Mouse (Mus musculus): ENCODE results near the gene Cmtm6. TPM values are rescaled to one million over a fixed set of nuclear protein-coding genes. Genes with fewer than 3 reads are reported as not detected.

Gene Cmtm6
- polyA plus RNA-seq, 1 experiment from 2014 or later = 19.2 TPM

DNA sequence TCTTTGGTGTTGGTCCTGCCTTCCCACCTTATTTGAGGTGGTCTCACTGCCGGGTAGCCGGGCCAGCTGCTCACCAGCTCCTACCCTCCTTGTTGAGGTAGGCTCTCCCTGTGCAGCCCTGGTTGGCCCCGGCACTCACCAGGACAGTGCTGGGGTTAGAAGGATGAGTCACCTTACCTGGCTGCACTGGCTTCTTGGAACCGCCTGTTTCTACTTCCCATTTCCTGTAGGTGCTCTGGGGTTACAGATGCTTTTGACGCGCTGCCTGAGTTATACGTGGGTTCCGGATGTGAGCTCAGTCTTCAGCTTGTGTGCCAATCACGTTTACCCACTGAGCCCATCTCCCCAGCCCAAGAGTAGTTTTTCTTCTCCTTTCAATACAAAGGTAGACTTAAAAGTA is 9.4 kb downstream of the Cmtm6 start:
- ATAC-seq (ENCODE audit: low FRiP score, low TSS enrichment) = no peak
- WGBS = 93% methylated on average over 9 of the region's 9 CpGs
- Histone ChIP-seq H3K27ac (replicated peaks; ENCODE audit: low read depth, low read length) (no peak overlapping the region), H3K4me2 (ENCODE audit: low read length) (no peak overlapping the region), H3K9ac (replicated peaks; ENCODE audit: low read length) (no peak overlapping the region), H3K4me3 (replicated peaks; ENCODE audit: low read depth, low read length) (no peak overlapping the region), H3K36me3 (ENCODE audit: control insufficient read depth, insufficient read depth, low read length) (no peaks in the 10 kb centered on the region), H3K27me3 (ENCODE audit: control insufficient read depth, insufficient read depth, low read length) (no peaks in the 10 kb centered on the region), H3K4me1 (ENCODE audit: control insufficient read depth, insufficient read depth, low read length) (no peaks in the 10 kb centered on the region), H3K9me3 (ENCODE audit: control insufficient read depth, low read length) (no peaks in the 10 kb centered on the region)
- DNase-seq = no peak

DNA sequence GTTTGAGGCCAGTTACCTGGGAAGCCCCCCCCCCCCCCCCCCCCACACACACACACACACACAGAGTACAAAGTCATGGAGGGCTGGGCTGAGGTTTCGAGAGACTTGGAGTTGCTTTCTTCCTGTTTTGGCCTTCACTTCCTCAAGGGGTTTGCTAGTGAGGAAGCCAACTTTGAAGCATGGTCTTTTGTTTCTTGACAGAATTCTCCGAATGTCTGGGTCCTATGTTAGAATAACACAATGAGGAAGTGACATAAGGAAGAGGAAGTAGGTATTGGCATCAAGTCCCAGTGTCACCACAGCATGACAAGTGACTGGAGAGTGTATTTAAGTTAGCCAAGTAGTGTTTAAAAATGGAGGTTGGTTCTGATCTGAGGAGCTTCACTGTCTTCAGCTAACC is 11.8 kb downstream of the Cmtm6 start:
- H3K4me1 ChIP-seq (ENCODE audit: control insufficient read depth, insufficient read depth, low read length) = no peaks in the 10 kb centered on the region
- no peaks in the 10 kb centered on the region for H3K27me3 ChIP-seq (ENCODE audit: control insufficient read depth, insufficient read depth, low read length)
- no peak overlapping the region for H3K9ac ChIP-seq (replicated peaks; ENCODE audit: low read length)
- peaks cover 10% of the 10 kb centered on the region; the same call in 1 of the 2 replicates for H3K36me3 ChIP-seq (ENCODE audit: control insufficient read depth, insufficient read depth, low read length)
- no peaks in the 10 kb centered on the region for H3K9me3 ChIP-seq (ENCODE audit: control insufficient read depth, low read length)
- WGBS = 91% methylated on average over 2 of the region's 2 CpGs
- DNase-seq (no peak), ATAC-seq (ENCODE audit: low FRiP score, low TSS enrichment) (no peak)
- H3K4me2 ChIP-seq (ENCODE audit: low read length) = no peak overlapping the region
- H3K27ac ChIP-seq (replicated peaks; ENCODE audit: low read depth, low read length) = no peak overlapping the region
- no peak overlapping the region for H3K4me3 ChIP-seq (replicated peaks; ENCODE audit: low read depth, low read length)

DNA sequence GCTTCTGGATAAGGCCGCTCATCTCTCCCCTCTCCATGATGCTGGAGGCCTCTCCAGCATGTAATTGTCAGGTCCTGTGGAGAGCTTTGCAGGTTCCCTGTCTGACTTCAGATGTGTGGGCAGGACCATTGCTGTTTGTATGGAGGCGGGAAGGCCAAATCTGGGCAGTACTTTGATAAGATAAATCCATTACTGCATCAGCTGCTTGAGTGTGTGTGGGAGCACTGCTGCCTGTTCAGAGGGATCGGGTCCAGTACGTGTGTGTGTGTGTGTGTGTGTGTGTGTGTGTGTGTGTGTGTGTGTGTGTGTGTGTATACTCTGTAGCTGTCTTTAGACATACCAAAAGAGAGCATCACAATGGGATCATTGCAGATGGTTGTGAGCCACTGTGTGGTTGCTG is 14.2 kb downstream of the Cmtm6 start:
- no peak for DNase-seq
- WGBS = 92% methylated on average over 4 of the region's 4 CpGs

DNA sequence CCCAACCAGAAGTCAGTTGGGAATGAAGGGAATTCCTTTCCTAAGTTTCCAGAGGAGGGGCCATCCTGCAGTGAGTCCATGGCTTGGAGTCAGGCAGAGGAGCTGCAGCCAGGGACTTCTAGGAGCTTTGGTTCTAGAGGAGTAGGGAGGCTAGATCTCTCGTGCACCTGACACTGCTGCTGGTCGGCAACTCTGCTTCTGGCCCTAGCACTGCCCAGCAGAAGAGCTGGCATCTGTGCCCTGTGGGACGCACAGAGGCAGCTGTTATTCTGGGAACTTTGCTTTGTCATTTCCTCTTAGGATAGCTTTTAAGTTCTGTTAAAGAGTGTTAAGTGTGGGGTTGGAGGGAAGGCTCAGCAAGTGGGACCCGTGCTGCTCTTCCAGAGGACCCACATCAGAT is 14.7 kb downstream of the Cmtm6 start:
- H3K4me3 ChIP-seq (replicated peaks; ENCODE audit: low read depth, low read length) = no peak overlapping the region
- H3K9me3 ChIP-seq (ENCODE audit: control insufficient read depth, low read length) = no peaks in the 10 kb centered on the region
- H3K27me3 ChIP-seq (ENCODE audit: control insufficient read depth, insufficient read depth, low read length) = no peaks in the 10 kb centered on the region
- H3K9ac ChIP-seq (replicated peaks; ENCODE audit: low read length) = no peak overlapping the region
- ATAC-seq (ENCODE audit: low FRiP score, low TSS enrichment) (no peak), DNase-seq (no peak)
- no peak overlapping the region for H3K4me2 ChIP-seq (ENCODE audit: low read length)
- WGBS = 85% methylated on average over 4 of the region's 4 CpGs
- no peak overlapping the region for H3K27ac ChIP-seq (replicated peaks; ENCODE audit: low read depth, low read length)
- peaks cover 21% of the 10 kb centered on the region; the same call in 1 of the 2 replicates for H3K36me3 ChIP-seq (ENCODE audit: control insufficient read depth, insufficient read depth, low read length)
- H3K4me1 ChIP-seq (ENCODE audit: control insufficient read depth, insufficient read depth, low read length) = no peaks in the 10 kb centered on the region

More for the DNA sequence above, 14.2 kb downstream of the Cmtm6 start:
- no peak overlapping the region for H3K27ac ChIP-seq (replicated peaks; ENCODE audit: low read depth, low read length)
- H3K9me3 ChIP-seq (ENCODE audit: control insufficient read depth, low read length) = no peaks in the 10 kb centered on the region
- no peaks in the 10 kb centered on the region for H3K27me3 ChIP-seq (ENCODE audit: control insufficient read depth, insufficient read depth, low read length)
- H3K36me3 ChIP-seq (ENCODE audit: control insufficient read depth, insufficient read depth, low read length) = peaks cover 21% of the 10 kb centered on the region; the same call in 1 of the 2 replicates
- H3K9ac ChIP-seq (replicated peaks; ENCODE audit: low read length) = no peak overlapping the region
- ATAC-seq (ENCODE audit: low FRiP score, low TSS enrichment) = no peak
- H3K4me1 ChIP-seq (ENCODE audit: control insufficient read depth, insufficient read depth, low read length) = no peaks in the 10 kb centered on the region
- H3K4me2 ChIP-seq (ENCODE audit: low read length) = no peak overlapping the region
- H3K4me3 ChIP-seq (replicated peaks; ENCODE audit: low read depth, low read length) = no peak overlapping the region

DNA sequence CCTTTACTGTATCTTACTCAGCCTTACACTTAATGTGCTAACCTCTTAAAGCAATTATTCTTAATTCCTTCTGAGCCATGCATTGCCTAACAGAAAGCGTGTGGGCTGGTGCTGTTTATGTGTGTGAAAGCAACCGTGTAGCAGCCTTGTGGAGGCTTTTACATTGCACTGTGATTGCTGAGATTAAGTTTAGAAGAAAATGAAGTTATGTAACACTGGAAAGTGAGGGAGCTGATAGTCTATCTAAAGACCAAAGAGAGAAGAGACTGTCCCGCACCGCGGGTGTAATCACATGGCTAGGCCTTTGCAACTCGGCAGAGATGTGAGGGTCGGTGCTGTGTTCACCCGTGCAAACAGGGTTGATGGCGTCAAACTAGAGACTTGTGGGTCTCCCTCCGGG is 16.1 kb downstream of the Cmtm6 start:
- WGBS = 88% methylated on average over 10 of the region's 10 CpGs
- Histone ChIP-seq H3K9me3 (ENCODE audit: control insufficient read depth, low read length) (no peaks in the 10 kb centered on the region), H3K9ac (replicated peaks; ENCODE audit: low read length) (no peak overlapping the region), H3K36me3 (ENCODE audit: control insufficient read depth, insufficient read depth, low read length) (peaks cover 21% of the 10 kb centered on the region; the same call in 1 of the 2 replicates), H3K4me2 (ENCODE audit: low read length) (no peak overlapping the region), H3K4me3 (replicated peaks; ENCODE audit: low read depth, low read length) (no peak overlapping the region), H3K4me1 (ENCODE audit: control insufficient read depth, insufficient read depth, low read length) (no peaks in the 10 kb centered on the region), H3K27ac (replicated peaks; ENCODE audit: low read depth, low read length) (no peak overlapping the region), H3K27me3 (ENCODE audit: control insufficient read depth, insufficient read depth, low read length) (no peaks in the 10 kb centered on the region)
- ATAC-seq (ENCODE audit: low FRiP score, low TSS enrichment) (no peak), DNase-seq (no peak)

DNA sequence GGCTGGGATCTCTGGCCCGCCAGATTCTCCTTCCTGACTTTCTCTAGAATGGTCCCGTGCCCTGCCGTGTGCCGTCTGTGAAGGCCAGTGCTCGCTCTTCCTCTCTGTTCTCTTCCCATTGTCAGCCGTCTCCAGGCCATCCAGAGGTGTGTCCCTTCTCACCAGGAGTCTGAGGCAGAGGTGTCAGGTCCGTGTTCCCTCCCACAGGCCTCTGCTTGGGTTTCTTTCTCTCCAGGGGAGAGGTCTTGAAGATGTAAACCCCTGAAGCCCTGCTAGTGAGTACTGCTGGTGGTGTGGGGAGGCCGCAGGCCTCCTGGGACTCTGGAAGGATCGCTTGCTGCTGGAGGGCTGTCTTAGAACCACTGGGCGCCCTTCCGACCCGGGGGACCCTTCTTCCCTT is 16.6 kb downstream of the Cmtm6 start:
- DNase-seq = no peak
- no peak overlapping the region for H3K4me3 ChIP-seq (replicated peaks; ENCODE audit: low read depth, low read length)
- no peak for ATAC-seq (ENCODE audit: low FRiP score, low TSS enrichment)
- H3K27me3 ChIP-seq (ENCODE audit: control insufficient read depth, insufficient read depth, low read length) = no peaks in the 10 kb centered on the region
- no peak overlapping the region for H3K9ac ChIP-seq (replicated peaks; ENCODE audit: low read length)
- 81% methylated on average over 12 of the region's 12 CpGs for WGBS
- no peak overlapping the region for H3K27ac ChIP-seq (replicated peaks; ENCODE audit: low read depth, low read length)
- no peaks in the 10 kb centered on the region for H3K9me3 ChIP-seq (ENCODE audit: control insufficient read depth, low read length)
- H3K4me1 ChIP-seq (ENCODE audit: control insufficient read depth, insufficient read depth, low read length) = no peaks in the 10 kb centered on the region
- peaks cover 21% of the 10 kb centered on the region; the same call in 1 of the 2 replicates for H3K36me3 ChIP-seq (ENCODE audit: control insufficient read depth, insufficient read depth, low read length)
- H3K4me2 ChIP-seq (ENCODE audit: low read length) = no peak overlapping the region

DNA sequence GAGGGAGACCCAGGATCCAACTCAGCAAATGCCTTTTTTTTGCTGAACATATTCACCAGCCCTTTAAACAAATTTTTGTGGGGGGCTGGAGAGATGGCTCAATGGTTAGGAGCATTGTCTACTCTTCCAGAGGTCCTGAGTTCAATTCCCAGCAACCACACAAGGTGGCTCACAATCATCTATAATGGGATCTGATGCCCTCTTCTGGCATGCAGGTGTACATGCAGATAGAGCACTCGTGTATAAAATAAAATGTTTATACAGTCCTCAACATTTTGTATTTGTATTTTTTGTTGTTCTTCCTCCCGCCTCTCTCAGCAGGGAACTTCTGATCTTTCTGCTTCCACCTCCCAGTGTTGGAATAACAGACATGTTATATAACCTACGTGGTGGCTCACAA is 20.7 kb downstream of the Cmtm6 start:
- Histone ChIP-seq H3K9ac (replicated peaks; ENCODE audit: low read length) (no peak overlapping the region), H3K4me1 (ENCODE audit: control insufficient read depth, insufficient read depth, low read length) (no peaks in the 10 kb centered on the region), H3K9me3 (ENCODE audit: control insufficient read depth, low read length) (no peaks in the 10 kb centered on the region), H3K4me2 (ENCODE audit: low read length) (no peak overlapping the region), H3K27ac (replicated peaks; ENCODE audit: low read depth, low read length) (no peak overlapping the region), H3K27me3 (ENCODE audit: control insufficient read depth, insufficient read depth, low read length) (no peaks in the 10 kb centered on the region), H3K36me3 (ENCODE audit: control insufficient read depth, insufficient read depth, low read length) (peaks cover 18% of the 10 kb centered on the region; the same call in 1 of the 2 replicates), H3K4me3 (replicated peaks; ENCODE audit: low read depth, low read length) (no peak overlapping the region)
- WGBS = 85% methylated on average over 3 of the region's 3 CpGs
- no peak for DNase-seq
- ATAC-seq (ENCODE audit: low FRiP score, low TSS enrichment) = no peak

DNA sequence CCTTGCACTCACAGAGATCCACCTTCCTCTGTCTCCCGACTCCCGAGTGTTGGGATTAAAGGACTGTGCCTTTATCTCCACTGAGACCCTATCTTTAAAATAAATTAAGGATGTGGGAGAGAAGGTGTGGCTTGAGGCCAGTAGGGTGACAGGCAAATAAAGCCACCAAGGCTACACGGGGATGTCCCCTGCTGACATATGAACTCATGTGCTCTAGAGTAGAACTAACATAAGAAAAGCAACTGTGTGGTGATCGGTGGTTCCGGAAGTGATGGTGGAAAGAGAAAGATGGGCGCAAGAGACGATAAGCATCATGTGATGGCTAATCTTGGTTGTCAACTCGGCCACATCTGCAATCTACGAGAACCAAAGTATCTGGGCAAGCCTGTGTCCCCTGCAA is 21.4 kb downstream of the Cmtm6 start:
- Histone ChIP-seq H3K4me2 (ENCODE audit: low read length) (peak overlapping the region; percentile 62), H3K27ac (replicated peaks; ENCODE audit: low read depth, low read length) (peak overlapping the region; percentile 50), H3K9ac (replicated peaks; ENCODE audit: low read length) (no peak overlapping the region), H3K4me3 (replicated peaks; ENCODE audit: low read depth, low read length) (no peak overlapping the region), H3K9me3 (ENCODE audit: control insufficient read depth, low read length) (no peaks in the 10 kb centered on the region), H3K36me3 (ENCODE audit: control insufficient read depth, insufficient read depth, low read length) (0 out of 2 replicates have a peak, but pooled peaks cover 11% of the 10 kb centered on the region), H3K27me3 (ENCODE audit: control insufficient read depth, insufficient read depth, low read length) (no peaks in the 10 kb centered on the region), H3K4me1 (ENCODE audit: control insufficient read depth, insufficient read depth, low read length) (no peaks in the 10 kb centered on the region)
- 77% methylated on average over 9 of the region's 9 CpGs for WGBS
- ATAC-seq (ENCODE audit: low FRiP score, low TSS enrichment) = no peak
- DNase-seq = no peak

DNA sequence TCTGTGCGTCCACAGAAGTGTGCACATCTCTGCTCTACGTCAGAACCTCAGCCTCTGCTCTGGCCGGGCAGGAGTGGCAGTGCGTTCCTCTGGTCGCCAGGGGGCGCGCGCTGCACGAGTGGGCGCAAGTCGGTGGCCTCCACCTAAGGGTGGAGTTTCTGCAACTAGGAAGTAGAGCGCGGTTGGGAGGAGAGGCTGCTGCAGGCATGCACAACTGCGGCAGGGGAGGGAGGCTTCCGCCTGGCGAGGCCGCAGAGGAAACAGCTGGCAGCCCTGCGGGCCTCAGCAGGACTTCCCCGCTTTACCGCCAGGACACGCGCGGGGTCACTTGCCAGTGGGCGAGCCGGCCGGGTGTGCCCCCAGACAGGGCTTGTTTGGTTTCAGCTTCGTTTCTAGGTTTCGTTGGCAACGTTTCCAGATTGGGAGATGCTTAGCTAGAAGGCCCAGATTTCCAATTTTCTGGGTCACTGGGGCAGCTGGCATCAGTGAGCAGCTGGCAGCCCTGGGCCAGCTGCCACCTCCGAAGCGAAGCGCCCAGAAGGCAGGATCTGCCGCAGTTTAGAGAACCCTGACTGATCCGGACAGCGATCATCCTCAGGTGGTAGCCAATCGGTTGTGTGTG is 22.1 kb downstream of the Cmtm6 start:
- DNase-seq (peak; percentile 90), ATAC-seq (ENCODE audit: low FRiP score, low TSS enrichment) (peak; percentile 90)
- Histone ChIP-seq H3K36me3 (ENCODE audit: control insufficient read depth, insufficient read depth, low read length) (0 out of 2 replicates have a peak, but pooled peaks cover 9% of the 10 kb centered on the region), H3K9me3 (ENCODE audit: control insufficient read depth, low read length) (no peaks in the 10 kb centered on the region), H3K27me3 (ENCODE audit: control insufficient read depth, insufficient read depth, low read length) (no peaks in the 10 kb centered on the region), H3K4me3 (replicated peaks; ENCODE audit: low read depth, low read length) (peak overlapping the region; percentile 35), H3K4me2 (ENCODE audit: low read length) (peak overlapping the region; percentile 62), H3K9ac (replicated peaks; ENCODE audit: low read length) (peak overlapping the region; percentile 28; the same call in 1 of the 2 replicates), H3K27ac (replicated peaks; ENCODE audit: low read depth, low read length) (peak overlapping the region; percentile 50), H3K4me1 (ENCODE audit: control insufficient read depth, insufficient read depth, low read length) (no peaks in the 10 kb centered on the region)
- WGBS = 4% methylated on average over 36 of the region's 36 CpGs
